Mouse (Mus musculus) liver, embryonic 11.5 days (tissue): ENCODE results near the gene Manf. TPM values are rescaled to one million over a fixed set of nuclear protein-coding genes. Genes with fewer than 3 reads are reported as not detected.

Experiments
- ATAC-seq: fragments of 200-750 bp; cut with Nextera tagmentation; replicated peaks from 2 replicates; pipeline ENCODE4 v1.8.0; 2017; ENCODE audit warnings: moderate number of reproducible peaks, mild to moderate bottlenecking, moderate TSS enrichment, moderate library complexity; ENCODE audit not compliant: low FRiP score
- DNase-seq: peaks from one replicate; pipeline ENCODE4 v3.0.0-alpha.2; 2017; ENCODE audit warnings: low spot score
- H3K27ac ChIP-seq: fragments of 300-500 bp; sonication (generic); 2 replicates; pipeline ENCODE4 v1.5.1; 2014; ENCODE audit warnings: mild to moderate bottlenecking, low read depth, low read length, control low read depth
- H3K27me3 ChIP-seq: fragments of 300-500 bp; sonication (generic); replicated peaks from 2 replicates; pipeline ENCODE4 v1.6.1; 2014; ENCODE audit warnings: low read length, mixed read lengths; ENCODE audit not compliant: control insufficient read depth, insufficient read depth
- H3K36me3 ChIP-seq: fragments of 300-500 bp; sonication (generic); 2 replicates; pipeline ENCODE4 v1.6.1; 2014; ENCODE audit warnings: mild to moderate bottlenecking, low read length, moderate library complexity, mixed read lengths; ENCODE audit not compliant: control insufficient read depth, insufficient read depth
- H3K4me1 ChIP-seq: fragments of 300-500 bp; sonication (generic); replicated peaks from 2 replicates; pipeline ENCODE4 v1.6.1; 2014; ENCODE audit warnings: low read length, mixed read lengths; ENCODE audit not compliant: control insufficient read depth, insufficient read depth
- H3K4me2 ChIP-seq: fragments of 300-500 bp; sonication (generic); 2 replicates; pipeline ENCODE4 v1.6.1; 2014; ENCODE audit warnings: mild to moderate bottlenecking, control low read depth, moderate library complexity
- H3K4me3 ChIP-seq: fragments of 300-500 bp; sonication (generic); 2 replicates; pipeline ENCODE4 v1.5.1; 2014; ENCODE audit warnings: low read depth, low read length, control low read depth
- H3K9ac ChIP-seq: fragments of 300-500 bp; sonication (generic); 2 replicates; pipeline ENCODE4 v1.6.1; 2014; ENCODE audit warnings: low read depth, low read length, control low read depth
- H3K9me3 ChIP-seq: fragments of 300-500 bp; sonication (generic); 2 replicates; pipeline ENCODE4 v1.6.1; 2016; ENCODE audit warnings: low read length, inconsistent platforms, mixed read lengths; ENCODE audit not compliant: control insufficient read depth
- WGBS: fragments of 180-500 bp; shearing (Covaris S2); extraction: QIAGEN DNeasy Blood & Tissue Kit; methylation state at CpG from one replicate; pipeline ENCODE4 v1.1.7; 2014; 5-methylcytosine and 5-hydroxymethylcytosine counted together
- polyA plus RNA-seq: library from polyadenylated mRNA; unstranded; fragments of >200 nt; fragmentation: Nextera tagmentation; extraction: Ambion mirVana; gene quantifications from 2 replicates; pipeline ENCODE4 v1.2.1, GENCODE M21; 2014

The Manf gene
- polyA plus RNA-seq: 352 TPM in 2 replicates

DNA sequence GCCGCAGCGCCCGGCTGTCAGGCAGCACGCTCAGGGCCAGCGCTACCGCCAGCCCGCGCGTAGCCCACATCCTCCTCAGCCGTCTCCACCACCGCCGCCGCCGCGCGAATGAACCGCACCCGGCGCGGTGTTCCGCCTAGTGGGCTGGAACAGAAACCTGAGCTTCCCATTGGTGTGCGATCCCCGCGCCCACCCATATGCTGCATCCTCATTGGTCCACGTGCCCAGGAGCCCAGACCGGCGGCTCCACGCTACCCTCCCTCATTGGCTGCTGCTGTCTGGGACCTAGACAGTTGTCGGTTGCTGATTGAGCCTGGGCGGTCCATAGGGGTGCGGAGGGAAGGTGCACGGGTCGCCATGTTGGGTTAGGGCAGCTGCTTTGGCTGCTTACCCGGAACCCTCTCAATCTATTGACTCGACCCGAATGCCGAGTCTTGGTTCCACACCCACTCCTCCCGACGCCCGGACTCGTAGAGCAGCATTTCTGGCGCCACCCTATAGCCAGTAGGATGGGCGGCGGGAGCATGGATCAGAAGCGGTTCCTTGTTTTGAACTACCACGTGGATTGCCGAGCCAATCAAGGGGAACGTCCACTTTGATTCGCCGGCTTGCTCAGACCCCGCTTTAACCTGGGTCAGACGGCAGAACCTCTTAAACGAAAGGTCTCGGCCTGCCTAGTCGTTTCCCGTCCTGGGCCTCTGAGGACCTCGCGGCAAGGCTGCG lies at the start of gene Manf:
TSS of gene Manf (minus strand) at position 151 of the 723 bp plus-strand sequence.
- Histone ChIP-seq H3K36me3 (peaks cover 21% of the 10 kb centered on the region), H3K9me3 (no peaks in the 10 kb centered on the region), H3K4me1 (peaks cover 32% of the 10 kb centered on the region), H3K27me3 (no peaks in the 10 kb centered on the region), H3K4me2 (peak within 1 kb of the TSS; percentile 85), H3K9ac (peak within 1 kb of the TSS; percentile 84), H3K27ac (peak within 1 kb of the TSS; percentile 84), H3K4me3 (peak within 1 kb of the TSS; percentile 76)
- DNase-seq (peak; percentile 97), ATAC-seq (peak; percentile 97)
- WGBS: under 1% methylated on average over 59 of the region's 59 CpGs

DNA sequence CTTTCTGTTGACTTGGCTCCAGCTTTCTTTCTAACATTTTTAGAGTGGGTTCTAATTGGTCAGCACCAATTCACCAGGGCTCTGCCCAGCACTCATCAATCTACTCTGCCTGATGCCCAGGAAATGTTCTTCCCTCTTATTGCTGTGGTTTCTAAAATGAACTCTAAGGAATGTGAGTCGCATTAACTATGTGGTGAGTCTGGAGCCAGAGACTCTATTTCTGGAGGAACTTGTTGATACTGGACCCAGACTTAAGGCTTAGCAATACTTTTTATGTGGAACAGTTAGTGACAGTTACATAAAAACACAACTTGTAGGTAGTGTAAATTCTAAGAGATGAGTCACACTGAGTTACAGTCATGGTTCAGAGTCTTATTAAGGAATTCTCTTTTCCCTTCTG lies 43.2 kb upstream of the Manf start:
- no peak for DNase-seq
- Histone ChIP-seq H3K36me3 (no peaks in the 10 kb centered on the region), H3K9ac (no peak overlapping the region), H3K9me3 (no peaks in the 10 kb centered on the region), H3K4me3 (no peak overlapping the region), H3K4me1 (no peaks in the 10 kb centered on the region), H3K4me2 (no peak overlapping the region), H3K27me3 (no peaks in the 10 kb centered on the region), H3K27ac (no peak overlapping the region)
- WGBS: 86% methylated on average over 1 of the region's 1 CpGs
- ATAC-seq: no peak

DNA sequence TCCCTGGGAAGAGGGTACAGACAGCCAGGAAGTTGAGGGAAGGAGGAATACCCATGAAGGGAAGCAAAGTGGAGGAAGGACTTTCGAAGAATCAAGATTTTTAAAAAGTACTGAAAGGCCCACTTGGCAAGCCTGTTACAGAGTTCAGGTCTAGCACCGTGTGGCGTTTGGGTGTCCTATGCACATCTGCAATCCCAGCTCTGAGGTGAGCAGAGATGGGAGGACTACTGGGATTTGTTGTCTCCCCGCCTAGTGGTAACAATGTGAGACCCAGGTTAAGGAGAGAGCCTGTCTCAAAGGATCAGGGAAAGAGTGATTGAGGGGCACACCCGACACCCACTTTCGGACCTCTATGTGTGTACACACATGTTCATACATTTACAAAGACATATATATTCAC lies 23.1 kb upstream of the Manf start:
- Histone ChIP-seq H3K4me2 (no peak overlapping the region), H3K4me1 (no peaks in the 10 kb centered on the region), H3K27me3 (no peaks in the 10 kb centered on the region), H3K4me3 (no peak overlapping the region), H3K36me3 (no peaks in the 10 kb centered on the region), H3K9ac (no peak overlapping the region), H3K27ac (no peak overlapping the region), H3K9me3 (no peaks in the 10 kb centered on the region)
- ATAC-seq: no peak
- no peak for DNase-seq
- 82% methylated on average over 6 of the region's 6 CpGs for WGBS

DNA sequence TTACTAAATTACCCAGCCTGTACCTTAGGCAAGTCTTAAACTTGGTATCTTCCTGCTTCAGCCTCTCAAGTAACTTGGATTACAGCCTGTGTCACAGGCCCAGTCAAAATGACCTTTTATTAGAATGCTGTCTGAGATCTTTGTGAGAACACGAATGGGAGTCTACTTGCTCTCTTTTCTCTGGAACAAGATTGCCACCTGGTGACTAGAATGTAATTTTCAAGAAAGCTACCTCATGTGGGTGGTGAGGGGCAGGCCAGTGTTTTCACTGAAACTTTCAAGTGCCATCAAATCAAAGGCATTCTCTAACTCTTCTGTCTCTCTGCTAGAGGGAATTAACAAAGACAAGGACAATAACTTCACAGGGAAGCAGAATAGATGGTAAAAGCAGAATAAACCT lies 22.0 kb upstream of the Manf start:
- no peak overlapping the region for H3K27ac ChIP-seq
- no peaks in the 10 kb centered on the region for H3K9me3 ChIP-seq
- no peaks in the 10 kb centered on the region for H3K4me1 ChIP-seq
- no peak for DNase-seq
- ATAC-seq: no peak
- H3K9ac ChIP-seq: no peak overlapping the region
- H3K27me3 ChIP-seq: no peaks in the 10 kb centered on the region
- no peaks in the 10 kb centered on the region for H3K36me3 ChIP-seq
- WGBS: 9% methylated on average over 1 of the region's 1 CpGs
- no peak overlapping the region for H3K4me3 ChIP-seq
- no peak overlapping the region for H3K4me2 ChIP-seq

DNA sequence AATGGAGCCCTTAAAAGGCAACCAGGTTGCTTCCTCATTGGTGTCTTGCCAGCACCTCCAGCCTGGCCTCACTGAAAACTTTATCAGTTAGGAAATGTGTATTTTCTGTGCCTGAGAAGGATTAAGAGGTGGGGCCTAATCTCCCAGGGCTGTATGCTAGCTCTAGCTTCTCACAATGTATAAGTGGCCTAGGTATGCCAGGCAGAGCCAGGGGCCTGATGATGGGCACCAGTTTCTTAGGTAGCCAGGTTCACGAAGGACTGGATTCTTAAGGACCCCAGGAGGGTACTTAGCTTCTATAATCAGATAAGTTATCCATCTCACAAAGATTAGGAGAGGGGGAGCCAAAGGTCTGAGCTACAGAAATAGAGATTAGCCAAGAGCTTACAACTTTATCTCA lies 19.8 kb upstream of the Manf start:
- 59% methylated on average over 1 of the region's 1 CpGs for WGBS
- Histone ChIP-seq H3K27me3 (no peaks in the 10 kb centered on the region), H3K27ac (no peak overlapping the region), H3K36me3 (no peaks in the 10 kb centered on the region), H3K4me2 (no peak overlapping the region), H3K9ac (no peak overlapping the region), H3K9me3 (no peaks in the 10 kb centered on the region), H3K4me3 (no peak overlapping the region), H3K4me1 (no peaks in the 10 kb centered on the region)
- ATAC-seq: no peak
- DNase-seq: no peak

DNA sequence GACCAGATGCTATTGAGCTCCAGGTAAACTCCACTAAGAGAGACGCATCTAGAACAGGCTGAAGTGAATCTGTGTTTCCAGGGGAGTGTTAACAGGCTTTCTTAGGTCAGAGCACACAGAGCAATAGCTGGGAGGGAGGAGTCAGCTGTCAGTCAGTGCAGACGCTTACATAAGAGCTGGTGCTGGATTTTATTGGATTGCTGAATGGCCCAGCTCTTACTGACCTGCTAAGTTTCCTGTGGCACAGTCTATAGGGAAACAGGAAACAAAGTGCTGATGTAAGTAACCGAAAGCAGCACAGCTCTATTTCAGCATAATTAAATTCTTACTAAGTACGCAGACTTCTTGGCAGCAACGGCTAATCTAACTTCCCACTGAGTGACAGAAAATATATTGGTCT lies 16.9 kb upstream of the Manf start:
- no peak overlapping the region for H3K4me2 ChIP-seq
- H3K4me1 ChIP-seq: no peaks in the 10 kb centered on the region
- H3K9ac ChIP-seq: no peak overlapping the region
- DNase-seq (no peak), ATAC-seq (no peak)
- H3K27me3 ChIP-seq: no peaks in the 10 kb centered on the region
- 49% methylated on average over 5 of the region's 5 CpGs for WGBS
- H3K36me3 ChIP-seq: no peaks in the 10 kb centered on the region
- no peak overlapping the region for H3K4me3 ChIP-seq
- H3K9me3 ChIP-seq: no peaks in the 10 kb centered on the region
- no peak overlapping the region for H3K27ac ChIP-seq

DNA sequence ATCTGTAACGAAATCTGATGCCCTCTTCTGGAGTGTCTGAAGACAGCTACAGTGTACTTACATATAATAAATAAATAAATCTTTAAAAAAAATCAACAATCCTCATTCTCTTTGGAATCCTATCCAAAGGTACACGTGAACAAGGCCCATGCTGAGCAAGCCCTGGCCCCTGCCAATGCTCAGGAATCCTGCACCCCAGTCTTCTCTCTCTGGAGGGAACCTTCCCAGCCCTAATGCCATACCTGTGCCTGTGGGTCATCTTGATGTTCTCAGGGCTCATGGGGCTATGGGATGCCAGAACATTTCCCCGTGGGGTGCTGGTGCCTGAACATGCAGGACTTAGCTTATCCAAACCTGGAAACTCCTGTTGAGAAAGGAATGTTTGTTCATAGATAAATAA lies 16.4 kb upstream of the Manf start:
- Histone ChIP-seq H3K4me1 (no peaks in the 10 kb centered on the region), H3K27me3 (no peaks in the 10 kb centered on the region), H3K27ac (no peak overlapping the region), H3K9ac (no peak overlapping the region), H3K4me3 (no peak overlapping the region), H3K36me3 (no peaks in the 10 kb centered on the region), H3K9me3 (no peaks in the 10 kb centered on the region), H3K4me2 (no peak overlapping the region)
- WGBS: 73% methylated on average over 3 of the region's 3 CpGs
- no peak for DNase-seq
- ATAC-seq: no peak

DNA sequence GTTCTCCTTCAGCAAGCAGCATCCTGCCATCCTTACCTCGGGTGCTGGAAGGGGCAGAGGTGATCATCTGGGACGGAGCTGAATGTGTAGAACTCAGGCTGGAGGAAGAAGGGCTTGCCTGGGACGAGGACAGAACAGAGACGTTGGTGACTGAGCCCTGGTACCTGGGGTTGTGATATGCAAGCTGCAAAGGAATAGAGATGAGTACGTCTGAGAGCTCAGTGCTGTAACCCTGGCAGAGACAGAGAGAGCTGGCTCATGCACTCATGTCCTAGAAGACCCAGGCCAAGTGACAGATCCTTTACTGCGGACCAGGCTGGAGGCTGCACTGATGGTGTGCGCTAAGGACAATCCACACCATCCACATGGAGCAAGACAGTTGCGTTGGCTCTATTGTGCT lies 14.8 kb upstream of the Manf start:
- no peaks in the 10 kb centered on the region for H3K4me1 ChIP-seq

DNA sequence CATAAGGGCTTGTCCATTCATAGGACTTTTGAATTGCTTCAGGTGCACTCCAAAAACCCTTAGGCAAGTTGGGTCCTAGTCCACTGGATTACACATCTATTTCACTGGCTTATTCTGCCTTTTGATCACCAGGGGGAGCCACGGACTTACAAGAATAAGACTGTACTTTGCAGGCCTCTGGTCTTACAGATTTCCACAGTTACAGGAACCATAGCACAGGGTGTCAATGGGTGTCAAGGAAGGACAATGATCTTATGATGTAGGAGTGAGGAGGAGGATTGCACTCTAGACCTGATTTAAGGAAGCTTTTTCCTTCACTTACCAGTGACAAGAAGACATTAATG lies 12.0 kb upstream of the Manf start:
- no peak overlapping the region for H3K4me2 ChIP-seq
- 5% methylated on average over 1 of the region's 1 CpGs for WGBS
- no peaks in the 10 kb centered on the region for H3K36me3 ChIP-seq
- no peak for ATAC-seq
- no peaks in the 10 kb centered on the region for H3K9me3 ChIP-seq
- no peak overlapping the region for H3K9ac ChIP-seq
- DNase-seq: no peak
- no peaks in the 10 kb centered on the region for H3K27me3 ChIP-seq
- H3K4me1 ChIP-seq: no peaks in the 10 kb centered on the region
- H3K4me3 ChIP-seq: no peak overlapping the region
- H3K27ac ChIP-seq: no peak overlapping the region

More for the DNA sequence above, 14.8 kb upstream of the Manf start:
- H3K9ac ChIP-seq: no peak overlapping the region
- 80% methylated on average over 8 of the region's 8 CpGs for WGBS
- no peaks in the 10 kb centered on the region for H3K9me3 ChIP-seq
- no peak overlapping the region for H3K4me3 ChIP-seq
- no peaks in the 10 kb centered on the region for H3K27me3 ChIP-seq
- H3K4me2 ChIP-seq: no peak overlapping the region
- no peak for ATAC-seq
- H3K27ac ChIP-seq: no peak overlapping the region
- DNase-seq: no peak
- no peaks in the 10 kb centered on the region for H3K36me3 ChIP-seq
